Mouse (Mus musculus): ENCODE results near the gene Gstm3.
"Not testable (repeated sequence)": the region's sequence is repeated elsewhere in the genome, so short reads cannot be mapped to it uniquely, and the experiment has no call there.

The Gstm3 gene

DNA sequence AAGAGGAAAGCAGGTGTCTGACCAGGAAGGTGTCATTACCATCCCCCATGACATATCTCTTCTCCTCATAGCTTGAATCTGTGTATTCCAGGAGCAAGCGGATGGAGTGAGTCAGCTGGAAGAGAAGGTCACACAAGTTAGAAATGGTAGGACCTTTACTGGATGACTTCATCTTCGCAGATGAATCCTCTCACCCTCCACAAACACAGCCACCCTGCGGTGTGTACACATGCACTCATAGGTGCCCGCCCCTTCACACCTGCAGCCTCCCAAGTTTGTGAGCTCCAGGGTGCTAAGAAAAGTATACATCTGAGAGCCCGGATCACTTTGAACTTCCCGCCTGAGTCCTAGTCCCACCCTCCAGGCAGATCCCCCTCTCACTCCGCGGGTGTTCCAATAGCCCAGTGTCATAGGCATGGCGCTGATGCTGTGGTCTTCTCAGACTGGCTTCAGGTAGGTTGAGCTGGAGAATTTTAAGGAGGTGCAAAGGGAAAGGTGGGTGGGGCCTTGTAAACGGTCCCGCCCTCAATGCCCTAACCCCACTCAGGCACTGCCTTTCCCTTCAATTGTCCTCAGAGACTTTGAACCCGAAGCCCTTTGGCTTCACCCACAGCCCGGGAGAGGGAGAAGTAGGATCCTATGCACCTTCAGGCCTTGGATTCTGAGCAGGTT, at the start of gene Gstm3:
Gstm3 (minus strand) TSS at position 560 of the 672 bp plus-strand sequence.
- DNase-seq (ENCODE audit: extremely low read depth, insufficient read length, low spot score), result no peak

DNA sequence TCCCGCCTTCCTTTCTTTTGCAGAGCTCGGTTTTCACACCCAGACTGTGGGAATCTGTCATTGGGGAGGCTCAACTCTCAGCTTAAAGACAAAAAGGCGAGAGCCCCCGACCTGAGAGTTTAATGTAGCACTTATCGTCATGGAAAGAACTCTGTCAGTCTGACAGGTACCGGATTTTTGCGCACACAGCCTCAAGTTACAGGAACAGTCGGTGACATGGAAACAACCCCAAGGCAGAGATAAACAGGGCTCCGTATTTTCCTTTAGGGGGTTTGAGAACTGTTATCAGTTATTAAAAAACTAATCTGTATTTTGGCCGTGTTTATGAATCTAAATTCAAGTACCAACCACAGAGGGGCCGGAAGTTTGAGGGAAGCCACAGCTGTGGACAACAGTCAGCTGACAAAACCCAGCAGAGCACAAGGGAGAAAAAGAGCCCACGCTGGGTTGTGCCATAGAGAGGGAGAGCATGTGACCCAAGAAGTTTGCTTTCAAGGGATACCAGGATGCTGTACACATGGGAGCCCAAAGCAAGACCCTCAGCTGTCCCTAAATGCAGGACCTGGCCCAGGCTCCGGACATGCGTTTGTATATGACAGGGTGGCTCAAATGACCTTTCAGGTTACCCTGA, 49.2 kb upstream of the Gstm3 start:
- DNase-seq (ENCODE audit: extremely low read depth, insufficient read length, low spot score), result peak; percentile 32

DNA sequence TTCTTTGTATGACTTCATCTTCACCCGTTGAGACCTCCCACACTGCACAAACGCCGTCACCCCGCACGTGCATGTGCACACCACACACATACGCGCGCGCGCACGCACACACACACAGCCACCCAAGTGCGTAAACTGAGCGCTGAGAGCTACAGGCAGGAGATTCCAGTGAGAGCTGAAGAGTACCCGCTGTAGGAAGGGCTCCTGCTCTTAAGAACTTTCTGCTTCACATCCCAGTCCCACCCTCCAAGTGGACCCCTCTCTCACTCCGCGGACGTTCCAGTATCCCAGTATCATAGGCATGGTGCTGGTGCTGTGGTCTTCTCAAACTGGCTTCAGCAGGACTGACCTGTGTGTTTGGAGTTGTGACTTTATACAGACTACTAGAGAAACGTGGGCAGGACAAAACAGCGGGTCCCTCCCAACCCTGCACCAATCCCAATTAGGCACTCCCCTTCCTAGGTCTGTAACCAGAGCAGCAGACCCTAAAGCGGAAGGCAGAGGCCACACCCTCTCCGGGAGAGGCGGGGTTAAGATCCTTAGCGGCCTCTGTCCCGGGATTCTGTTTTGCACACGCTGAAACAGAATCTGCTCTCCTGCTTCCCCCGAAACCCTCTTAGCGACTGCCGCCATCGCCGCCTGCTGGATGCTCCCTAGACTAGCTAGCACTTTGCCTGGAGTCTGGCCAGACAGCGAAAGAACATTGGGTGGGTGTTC, 48.5 kb upstream of the Gstm3 start, which contains the start of gene Gstm1:
Gstm1 (minus strand) TSS at position 501 of the 717 bp plus-strand sequence.
- peak; percentile 89 for DNase-seq (ENCODE audit: extremely low read depth, insufficient read length, low spot score)

DNA sequence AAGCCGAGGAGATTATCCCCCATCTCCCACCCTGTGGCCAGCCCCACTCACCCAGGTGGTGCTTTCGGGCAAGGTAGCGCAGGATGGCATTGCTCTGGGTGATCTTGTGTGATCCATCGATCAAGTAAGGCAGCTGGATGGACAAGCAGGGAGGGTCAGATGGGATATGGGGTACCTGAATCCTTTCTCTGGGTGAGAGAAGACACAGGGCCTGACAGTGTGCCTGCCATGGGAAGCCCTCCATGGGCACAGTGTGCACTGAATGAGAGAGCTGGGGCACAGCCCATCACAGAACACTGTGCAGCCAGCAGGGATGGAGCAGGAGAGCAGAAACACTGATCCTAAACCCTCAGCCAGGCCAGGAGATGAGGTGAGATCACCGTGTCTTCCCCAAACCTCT, 47.4 kb upstream of the Gstm3 start:
- not testable (repeated sequence) for DNase-seq (ENCODE audit: extremely low read depth, insufficient read length, low spot score)

DNA sequence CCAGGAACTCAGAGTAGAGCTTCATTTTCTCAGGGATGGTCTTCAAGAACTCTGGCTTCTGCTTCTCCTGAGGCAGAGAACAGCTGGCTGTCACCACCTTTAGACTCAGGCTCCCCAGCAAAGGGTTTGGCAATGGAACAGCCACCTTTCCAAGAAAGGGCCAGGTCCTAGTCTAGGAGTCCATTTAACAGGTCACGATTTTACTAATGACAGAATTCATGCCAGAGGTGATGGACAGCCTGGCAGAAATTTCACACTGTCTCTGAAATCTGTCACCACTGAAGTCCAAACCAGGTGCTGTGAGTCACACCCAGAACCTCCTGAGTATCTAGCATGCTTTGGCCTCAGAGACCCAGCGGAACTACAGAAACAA, 45.9 kb upstream of the Gstm3 start:
- no peak for DNase-seq (ENCODE audit: extremely low read depth, insufficient read length, low spot score)

DNA sequence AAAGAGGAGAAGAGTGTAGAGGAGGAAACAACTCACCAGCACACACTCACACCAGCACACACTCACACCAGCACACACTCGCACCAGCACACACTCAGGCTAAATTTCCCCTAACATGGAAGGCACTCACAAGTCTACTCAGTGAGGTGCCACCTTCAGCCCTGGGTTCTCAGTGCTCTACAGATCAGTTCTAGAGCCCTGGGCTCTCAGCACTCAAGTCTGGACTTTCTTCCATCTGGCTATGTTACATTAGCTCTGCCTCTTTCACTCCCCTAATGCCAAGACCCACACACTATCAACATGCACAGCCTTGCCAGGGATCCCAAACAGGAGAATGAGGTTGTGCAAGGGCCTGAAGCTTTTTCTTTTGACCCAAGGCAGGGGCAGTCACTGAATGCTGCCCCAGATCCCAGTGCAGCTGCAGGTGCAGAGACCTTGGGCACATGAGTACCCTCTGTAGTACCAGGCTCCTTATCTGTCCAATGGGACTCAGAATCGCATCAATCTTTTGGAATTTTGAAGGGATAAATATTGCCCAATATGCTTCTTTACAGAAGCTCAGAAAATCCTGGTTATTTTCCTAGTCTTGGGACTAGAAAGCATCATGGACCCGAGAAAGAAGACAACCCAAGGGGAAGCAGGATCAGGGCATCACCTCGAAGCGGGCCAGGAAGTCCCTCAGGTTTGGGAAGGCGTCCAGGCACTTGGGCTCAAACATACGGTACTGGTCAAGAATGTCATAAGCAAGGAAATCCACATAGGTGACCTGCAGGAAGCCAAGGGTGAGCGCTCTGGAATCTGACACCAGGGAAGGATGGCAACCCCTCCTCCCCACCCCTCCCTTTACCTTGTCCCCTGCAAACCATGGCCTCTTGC, 45.3 kb upstream of the Gstm3 start:
- peak; percentile 15 for DNase-seq (ENCODE audit: extremely low read depth, insufficient read length, low spot score)

DNA sequence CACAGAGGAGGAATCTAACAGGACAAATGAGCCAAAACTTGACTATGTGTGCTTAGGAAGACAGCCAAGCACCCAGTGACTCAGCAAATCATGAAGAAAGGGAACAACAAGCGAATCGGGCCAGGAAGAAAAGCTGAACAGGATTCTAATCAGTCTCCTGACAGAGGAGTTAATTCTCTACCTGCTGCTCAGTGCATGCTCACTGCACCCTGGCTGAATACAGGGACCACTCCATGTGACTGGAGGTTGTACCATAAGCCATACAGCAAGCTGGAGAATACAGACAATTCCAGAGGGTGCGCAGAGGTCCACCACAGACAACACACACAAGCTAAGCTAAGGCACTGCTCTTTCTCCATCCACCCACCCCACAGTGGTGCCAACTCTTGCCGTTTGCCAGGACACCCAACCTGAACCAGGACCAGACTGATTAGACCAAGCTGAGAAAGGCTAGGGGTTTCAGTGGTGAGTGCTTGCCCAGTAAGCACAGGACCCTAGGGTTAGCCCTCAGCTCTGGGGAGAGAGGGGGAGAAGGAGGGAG, 44.3 kb upstream of the Gstm3 start:
- DNase-seq (ENCODE audit: extremely low read depth, insufficient read length, low spot score), result peak; percentile 69

DNA sequence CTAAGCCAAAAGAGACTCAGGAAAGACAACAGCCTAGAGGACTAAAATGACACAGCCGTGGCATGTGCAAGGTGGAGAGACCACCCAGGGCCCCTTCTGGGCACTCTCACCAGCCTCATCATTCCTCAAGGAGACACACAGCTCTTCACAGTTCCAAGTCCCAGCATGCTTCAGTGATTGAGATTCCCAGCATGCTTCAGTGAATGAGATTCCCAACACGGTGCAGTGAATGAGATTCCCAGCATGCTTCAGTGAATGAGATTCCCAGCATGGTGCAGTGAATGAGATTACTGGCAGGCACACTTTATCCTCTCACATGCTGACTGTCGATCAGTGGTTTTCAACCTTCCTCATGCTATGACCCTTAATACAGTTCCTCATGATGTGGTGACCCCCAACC, 42.5 kb upstream of the Gstm3 start:
- no peak for DNase-seq (ENCODE audit: extremely low read depth, insufficient read length, low spot score)

DNA sequence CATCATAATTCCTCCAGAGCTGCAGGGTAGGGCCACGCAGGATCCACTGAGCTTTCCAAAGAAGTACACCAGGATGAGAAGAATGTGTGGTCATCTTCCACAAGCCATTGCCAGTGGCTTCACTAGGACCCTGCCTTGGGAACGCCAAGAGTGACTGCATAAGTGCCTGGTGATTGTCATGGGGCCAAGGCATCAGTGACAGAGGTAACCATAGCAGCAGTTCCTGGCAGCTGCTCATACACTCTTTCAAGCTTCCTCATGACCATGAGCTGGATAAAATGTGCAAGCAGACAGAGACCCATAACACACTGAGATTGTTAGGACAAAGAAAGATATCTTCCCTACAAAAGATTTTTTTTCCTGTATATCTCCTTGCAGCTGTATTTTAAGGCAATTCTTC, 41.2 kb upstream of the Gstm3 start:
- DNase-seq (ENCODE audit: extremely low read depth, insufficient read length, low spot score), result peak; percentile 57

DNA sequence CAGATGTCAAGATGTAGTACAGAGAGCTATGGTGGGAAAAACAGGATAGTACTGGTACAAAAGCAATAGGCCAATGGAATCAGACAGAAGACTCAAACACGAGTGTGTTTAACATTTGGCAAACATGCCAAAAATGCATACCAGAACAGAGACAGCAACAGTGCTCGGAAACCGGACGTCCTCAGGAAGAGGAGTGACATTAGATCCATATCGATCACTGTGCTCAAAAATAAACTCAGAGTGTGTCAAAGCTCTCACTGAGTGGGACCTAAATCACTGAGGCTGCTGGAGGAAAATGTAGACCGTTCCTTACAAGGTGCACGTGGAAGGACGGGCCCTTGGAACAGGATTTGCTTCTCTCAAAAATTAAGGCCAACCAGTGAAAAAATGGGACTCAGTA, 32.9 kb upstream of the Gstm3 start:
- no peak for DNase-seq (ENCODE audit: extremely low read depth, insufficient read length, low spot score)

DNA sequence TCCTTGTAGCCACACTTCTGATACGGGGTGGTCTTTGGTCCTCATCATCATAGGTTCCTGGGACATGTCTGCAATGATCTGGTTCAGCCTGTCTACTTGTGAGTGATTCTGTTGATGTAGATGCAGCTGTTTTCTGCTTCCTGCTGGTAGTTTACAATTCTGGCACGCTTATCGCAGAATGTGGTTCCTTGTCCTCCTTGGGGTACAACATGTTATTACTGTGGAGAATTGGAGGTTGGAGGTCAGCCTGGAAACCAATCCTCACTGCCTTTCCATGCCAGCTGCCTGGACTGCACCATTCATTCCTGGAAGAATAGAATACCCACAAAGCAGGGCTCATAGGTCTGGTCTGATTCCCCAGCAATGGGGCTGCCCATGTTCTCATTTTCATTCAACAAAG, 30.4 kb upstream of the Gstm3 start:
- DNase-seq (ENCODE audit: extremely low read depth, insufficient read length, low spot score), result no peak

DNA sequence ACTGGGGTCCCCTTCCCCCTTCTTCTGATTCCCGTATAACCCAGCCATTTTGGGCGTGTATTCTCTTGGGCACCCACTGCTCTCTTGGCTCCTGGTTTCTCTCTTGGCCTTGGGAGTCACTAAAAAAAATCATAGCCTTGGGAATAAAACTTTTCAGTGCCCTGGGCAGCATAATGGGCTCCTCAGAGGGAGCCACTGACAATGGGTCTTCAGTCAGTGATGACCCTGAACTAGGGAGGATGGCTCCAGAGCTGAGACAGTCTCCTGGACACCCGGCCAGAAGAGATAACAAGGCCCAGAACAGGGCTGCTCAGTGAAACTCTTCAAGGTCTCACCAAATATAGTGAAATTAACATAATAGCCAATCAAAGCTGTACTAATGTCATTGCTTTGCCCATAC, 29.5 kb upstream of the Gstm3 start:
- no peak for DNase-seq (ENCODE audit: extremely low read depth, insufficient read length, low spot score)

DNA sequence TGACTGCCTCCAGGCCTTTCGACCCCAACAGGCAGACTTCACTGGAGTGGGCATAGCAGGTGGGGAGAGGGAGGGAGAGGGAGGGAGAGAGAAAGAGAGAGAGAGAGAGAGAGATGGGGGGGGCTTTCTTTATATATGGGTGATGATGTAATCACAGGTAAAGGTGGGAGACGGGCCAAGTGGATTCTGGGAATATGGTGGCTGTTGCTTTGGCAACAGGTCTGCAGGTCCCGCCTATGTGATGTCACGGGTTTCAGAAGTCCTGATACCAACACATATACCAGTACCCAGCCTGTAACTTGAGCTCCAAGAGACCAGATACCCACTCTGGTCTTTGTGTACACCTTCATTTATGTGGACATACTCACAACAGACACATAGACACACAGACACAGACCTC, 27.5 kb upstream of the Gstm3 start:
- DNase-seq (ENCODE audit: extremely low read depth, insufficient read length, low spot score), result no peak

DNA sequence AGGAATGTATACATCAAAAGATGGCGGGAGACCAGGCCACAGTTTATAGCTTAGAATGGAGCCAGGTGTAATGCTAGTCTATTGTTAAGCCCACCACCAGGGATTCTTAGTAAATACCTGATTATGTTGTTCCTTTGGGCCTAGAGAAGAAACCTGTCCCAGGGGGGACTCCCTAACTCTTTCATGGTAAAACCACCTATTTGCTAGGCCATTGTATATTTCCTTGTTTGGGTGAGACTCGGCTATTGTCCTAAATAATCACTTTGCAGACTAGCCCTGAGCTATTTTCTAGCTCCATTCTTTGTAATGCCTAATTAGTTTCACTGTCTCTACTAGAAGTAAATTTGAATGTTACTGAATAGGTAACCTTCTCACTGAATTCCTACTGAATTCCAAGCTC, 26.9 kb upstream of the Gstm3 start:
- DNase-seq (ENCODE audit: extremely low read depth, insufficient read length, low spot score), result not testable (repeated sequence)

DNA sequence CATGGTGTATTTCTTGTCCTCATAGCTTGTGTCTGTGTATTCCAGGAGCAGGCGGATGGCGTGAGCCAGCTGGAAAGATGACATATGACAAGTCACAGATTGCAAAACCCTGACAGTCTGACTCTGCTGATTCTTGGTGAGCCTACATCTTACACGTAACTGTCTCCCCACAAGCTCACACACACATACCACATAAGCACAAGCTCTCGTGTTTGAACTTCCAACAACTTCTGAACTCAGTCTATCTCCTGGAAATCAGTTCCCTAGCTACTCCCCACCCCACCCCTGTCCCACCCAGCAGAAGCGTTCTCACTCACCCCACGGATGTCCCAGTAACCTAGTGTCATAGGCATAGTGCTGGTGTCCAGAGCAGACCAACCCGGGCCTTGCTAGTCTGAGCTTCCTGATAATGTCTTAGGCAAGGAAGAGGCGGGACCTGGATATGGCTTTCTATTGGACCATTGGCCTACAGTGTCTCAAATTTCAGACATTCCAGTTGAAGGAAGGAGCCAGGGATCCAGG, 17.0 kb upstream of the Gstm3 start, which contains the start of gene Gstm2:
Gstm2 (minus strand) TSS at position 413 of the 522 bp plus-strand sequence.
- peak; percentile 77 for DNase-seq (ENCODE audit: extremely low read depth, insufficient read length, low spot score)

DNA sequence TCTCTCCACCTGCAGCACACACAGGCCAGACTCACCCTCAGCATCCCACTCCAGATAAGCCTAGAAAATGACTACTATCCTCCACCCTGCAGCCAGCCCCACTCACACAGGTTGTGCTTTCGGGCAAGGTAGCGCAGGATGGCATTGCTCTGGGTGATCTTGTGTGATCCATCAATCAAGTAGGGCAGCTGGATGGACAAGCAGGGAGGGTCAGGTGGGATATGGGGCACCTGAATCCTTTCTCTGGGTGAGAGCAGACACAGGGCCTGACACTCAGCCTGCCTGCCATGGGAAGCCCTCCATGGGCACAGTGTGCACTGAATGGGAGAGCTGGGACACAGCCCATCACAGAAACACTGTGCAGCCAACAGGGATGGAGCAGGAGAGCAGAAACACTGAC, 16.1 kb upstream of the Gstm3 start:
- DNase-seq (ENCODE audit: extremely low read depth, insufficient read length, low spot score), result not testable (repeated sequence)

DNA sequence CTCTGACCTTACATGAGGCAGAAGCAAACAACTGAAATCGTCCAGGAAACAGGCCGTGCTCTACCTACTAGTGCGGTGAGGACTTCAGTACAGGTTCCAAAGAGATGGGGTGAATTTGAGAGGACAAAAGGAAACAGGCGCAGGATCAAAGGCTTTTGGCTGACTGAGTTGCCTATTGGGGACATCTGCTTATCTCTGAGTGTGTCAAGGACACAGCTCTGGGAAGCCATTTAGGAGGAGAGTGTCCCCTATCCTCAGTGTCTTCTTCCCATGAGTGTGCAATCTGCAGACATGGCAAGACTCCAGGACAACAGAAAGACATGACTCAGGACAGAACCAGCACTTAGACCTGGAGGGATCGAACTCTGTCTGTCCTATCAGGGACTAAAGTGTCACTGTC, 15.4 kb upstream of the Gstm3 start:
- no peak for DNase-seq (ENCODE audit: extremely low read depth, insufficient read length, low spot score)

DNA sequence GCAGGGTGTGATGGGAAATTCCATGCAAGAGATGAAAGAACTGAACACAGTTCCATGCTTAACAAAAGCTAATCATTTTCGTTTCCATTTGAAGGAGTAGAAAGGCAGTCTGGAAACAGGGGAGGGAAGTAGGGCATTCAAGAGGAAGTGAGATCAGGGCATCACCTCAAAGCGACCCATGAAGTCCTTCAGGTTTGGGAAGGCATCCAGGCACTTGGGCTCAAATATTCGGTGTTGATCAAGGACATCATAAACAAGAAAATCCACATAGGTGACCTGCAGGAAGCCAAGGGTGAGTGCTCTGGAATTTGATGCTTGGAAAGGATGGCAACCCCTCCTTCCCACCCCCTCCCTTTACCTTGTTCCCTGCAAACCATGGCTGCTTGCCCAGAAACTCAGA, 14.7 kb upstream of the Gstm3 start:
- no peak for DNase-seq (ENCODE audit: extremely low read depth, insufficient read length, low spot score)

DNA sequence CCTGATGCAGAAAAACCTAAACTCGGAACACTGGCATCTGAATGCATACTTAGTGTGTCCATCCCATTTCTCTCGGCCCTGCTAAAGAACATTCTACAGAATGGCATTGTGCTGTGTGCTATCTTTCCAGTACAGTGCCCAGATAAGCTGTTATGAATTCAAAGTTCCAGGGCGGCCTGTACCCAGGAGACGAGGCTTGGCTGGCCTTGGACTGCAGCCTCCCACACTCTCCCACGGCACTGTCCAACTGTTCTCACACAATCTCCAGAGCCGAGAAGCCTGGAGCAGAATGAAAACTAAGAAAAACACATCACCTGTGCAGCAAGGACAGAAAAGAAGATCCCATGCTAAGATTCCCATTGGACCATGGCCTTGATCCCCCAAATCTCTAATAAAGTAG, 13.6 kb upstream of the Gstm3 start:
- no peak for DNase-seq (ENCODE audit: extremely low read depth, insufficient read length, low spot score)

DNA sequence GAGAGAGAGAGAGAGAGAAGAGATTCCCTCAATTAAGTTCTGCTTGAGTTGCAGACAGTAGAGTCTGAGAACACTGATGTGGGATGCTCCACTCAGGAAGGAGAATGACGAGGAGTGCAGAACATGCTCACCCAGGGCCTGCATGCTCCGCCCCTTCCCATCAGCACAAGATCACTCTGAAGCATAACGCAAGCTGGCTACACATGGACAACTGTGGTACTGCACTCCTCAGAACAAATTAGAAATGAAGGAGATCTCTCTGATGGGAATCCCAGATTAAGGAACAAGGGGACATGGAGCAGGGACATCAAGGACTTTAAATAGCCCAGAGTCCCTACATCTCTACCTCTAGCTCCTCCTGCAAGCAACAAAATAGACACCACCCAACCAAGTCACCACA, 12.2 kb upstream of the Gstm3 start:
- DNase-seq (ENCODE audit: extremely low read depth, insufficient read length, low spot score), result no peak

Data from 3134 (cell line).